Mouse (Mus musculus): ENCODE measurements around the gene Marco. TPM values are rescaled to one million over a fixed set of nuclear protein-coding genes. Genes with fewer than 3 reads are reported as not detected.

Gene Marco
- 1.5 TPM for total RNA-seq (2023)

GRCm38 (mm10) chr1:120504924-120505323 lies at the start of gene Marco:
TSS of gene Marco (minus strand) at chr1:120505024.

Other genes with a start within 250 kb of the Marco start
- gene Steap3, start 232.3 kb downstream of the Marco start, total RNA-seq (2023), result 0.50 TPM
- not detected for gene C1ql2, start 164.4 kb downstream of the Marco start, total RNA-seq (2023)
- not detected for gene En1, start 97.4 kb upstream of the Marco start, total RNA-seq (2023)

Data from CD4-positive naive resting alpha-beta T cell, adult 57 days (primary cell).